Mouse (Mus musculus) small intestine, adult 2 months (tissue): ENCODE measurements around the gene Rfng.
"Not testable (repeated sequence)": the region's sequence is repeated elsewhere in the genome, so short reads cannot be mapped to it uniquely, and the experiment has no call there.

Experiments used
- CTCF ChIP-seq: fragments of 200-500 bp; IDR thresholded peaks from 2 replicates; pipeline ENCODE4 v1.5.1; 2012; ENCODE audit warnings: low read depth, mild to moderate bottlenecking, control low read depth, inconsistent platforms, low read length, moderate library complexity, mixed read lengths; ENCODE audit not compliant: insufficient replicate concordance, insufficient read length; ENCODE audit errors: extremely low read depth
- POLR2A ChIP-seq: fragments of 200-500 bp; IDR thresholded peaks from 2 replicates; pipeline ENCODE4 v1.6.1; 2012; ENCODE audit warnings: low read depth, mild to moderate bottlenecking, control low read depth, inconsistent platforms, low read length, moderate library complexity

GRCm38 (mm10) chr11:120763121-120763999 is 20.6 kb downstream of the Rfng start:
- not testable (repeated sequence) for TF ChIP-seq POLR2A, CTCF
